Mouse (Mus musculus) heart, embryonic 14.5 days (tissue): ENCODE measurements around the gene Exoc6b. TPM values are rescaled to one million over a fixed set of nuclear protein-coding genes. Genes with fewer than 3 reads are reported as not detected.
A peak's percentile ranks its signal among the peaks of the same experiment; 100 is the strongest.
"Not testable (repeated sequence)": the region's sequence is repeated elsewhere in the genome, so short reads cannot be mapped to it uniquely, and the experiment has no call there.

Source experiments
- ATAC-seq: fragments of 200-750 bp; cut with Nextera tagmentation; 2 replicates; pipeline ENCODE4 v1.8.0; 2017; ENCODE audit warnings: low read depth, moderate TSS enrichment; ENCODE audit not compliant: insufficient number of reproducible peaks, insufficient read depth, low FRiP score
- H3K27ac ChIP-seq, 2 experiments: fragments of 200-500 bp in 1 of 2; fragments of 300-500 bp in 1 of 2; sonication (generic) in 1 of 2; replicated peaks in 1 of 2; 2 replicates each; pipeline ENCODE4 v1.5.1; 2012 to 2014; ENCODE audit warnings: low read depth in 2 of 2, low read length in 2 of 2, control low read depth in 1 of 2, mild to moderate bottlenecking in 1 of 2, mixed read lengths in 1 of 2; ENCODE audit not compliant: control insufficient read depth in 1 of 2, insufficient read depth in 1 of 2
- H3K27me3 ChIP-seq: fragments of 300-500 bp; sonication (generic); 2 replicates; pipeline ENCODE4 v1.6.1; 2014; ENCODE audit warnings: mild to moderate bottlenecking, low read length, control low read depth; ENCODE audit not compliant: control insufficient read depth, insufficient read depth
- H3K36me3 ChIP-seq: fragments of 300-500 bp; sonication (generic); 2 replicates; pipeline ENCODE4 v1.6.1; 2014; ENCODE audit warnings: mild to moderate bottlenecking, control low read depth, low read length, mixed read lengths; ENCODE audit not compliant: control insufficient read depth, insufficient read depth
- H3K4me1 ChIP-seq, 2 experiments: fragments of 200-500 bp in 1 of 2; fragments of 300-500 bp in 1 of 2; sonication (generic) in 1 of 2; 2 replicates each; pipeline ENCODE4 v1.6.1; 2012 to 2014; ENCODE audit warnings: low read length in 2 of 2, control low read depth in 1 of 2, mixed read lengths in 1 of 2; ENCODE audit not compliant: control insufficient read depth in 2 of 2, insufficient read depth in 2 of 2
- H3K4me2 ChIP-seq: fragments of 300-500 bp; sonication (generic); 2 replicates; pipeline ENCODE4 v1.6.1; 2014; ENCODE audit warnings: mild to moderate bottlenecking, low read length
- H3K4me3 ChIP-seq, 2 experiments: fragments of 200-500 bp in 1 of 2; fragments of 300-500 bp in 1 of 2; sonication (generic) in 1 of 2; 2 replicates each; pipeline ENCODE4 v1.5.1; 2012 to 2014; ENCODE audit warnings: low read length in 2 of 2, mild to moderate bottlenecking in 2 of 2, control low read depth in 1 of 2, low read depth in 1 of 2, moderate library complexity in 1 of 2; ENCODE audit not compliant: control insufficient read depth in 1 of 2, insufficient read depth in 1 of 2
- H3K9ac ChIP-seq: fragments of 300-500 bp; sonication (generic); 2 replicates; pipeline ENCODE4 v1.6.1; 2014; ENCODE audit warnings: mild to moderate bottlenecking, low read length
- H3K9me3 ChIP-seq: fragments of 300-500 bp; sonication (generic); 2 replicates; pipeline ENCODE4 v1.6.1; 2016; ENCODE audit warnings: low read length, control low read depth; ENCODE audit not compliant: control insufficient read depth
- WGBS: fragments of 180-500 bp; shearing (Covaris S2); extraction: QIAGEN DNeasy Blood & Tissue Kit; methylation state at CpG from one replicate; pipeline ENCODE4 v1.1.7; 2014; 5-methylcytosine and 5-hydroxymethylcytosine counted together
- polyA plus RNA-seq: library from polyadenylated mRNA; unstranded; fragments of >200 nt; fragmentation: Nextera tagmentation; extraction: Ambion mirVana; gene quantifications from 2 replicates; pipeline ENCODE4 v1.2.1, GENCODE M21; 2014

The Exoc6b gene
- polyA plus RNA-seq, 1 experiment from 2014 or later = 21.2 TPM

DNA sequence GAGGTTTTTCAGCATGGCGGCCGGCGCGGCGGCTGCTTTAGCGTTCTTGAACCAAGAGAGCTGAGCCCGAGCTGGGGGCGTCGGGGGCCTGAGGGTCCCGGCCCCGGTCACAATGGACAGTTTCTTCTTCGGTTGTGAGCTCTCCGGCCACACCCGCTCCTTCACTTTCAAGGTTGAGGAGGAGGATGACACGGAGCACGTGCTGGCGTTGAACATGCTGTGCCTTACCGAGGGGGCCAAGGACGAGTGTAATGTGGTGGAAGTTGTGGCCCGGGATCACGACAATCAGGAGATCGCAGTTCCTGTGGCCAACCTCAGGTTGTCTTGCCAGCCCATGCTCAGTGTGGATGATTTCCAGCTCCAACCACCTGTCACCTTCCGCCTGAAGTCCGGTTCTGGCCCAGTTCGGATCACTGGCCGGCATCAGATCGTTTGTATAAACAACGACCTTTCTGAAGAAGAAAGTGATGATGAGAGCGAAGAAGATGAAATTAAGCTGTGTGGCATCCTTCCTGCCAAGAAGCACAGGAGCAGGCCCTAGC, 6.9 kb upstream of the Exoc6b start:
- not testable (repeated sequence) for H3K4me2 ChIP-seq, H3K4me3 ChIP-seq, H3K27me3 ChIP-seq, H3K36me3 ChIP-seq, ATAC-seq, H3K9me3 ChIP-seq, H3K4me1 ChIP-seq, H3K27ac ChIP-seq, H3K9ac ChIP-seq
- WGBS = 82% methylated on average over 29 of the region's 29 CpGs

DNA sequence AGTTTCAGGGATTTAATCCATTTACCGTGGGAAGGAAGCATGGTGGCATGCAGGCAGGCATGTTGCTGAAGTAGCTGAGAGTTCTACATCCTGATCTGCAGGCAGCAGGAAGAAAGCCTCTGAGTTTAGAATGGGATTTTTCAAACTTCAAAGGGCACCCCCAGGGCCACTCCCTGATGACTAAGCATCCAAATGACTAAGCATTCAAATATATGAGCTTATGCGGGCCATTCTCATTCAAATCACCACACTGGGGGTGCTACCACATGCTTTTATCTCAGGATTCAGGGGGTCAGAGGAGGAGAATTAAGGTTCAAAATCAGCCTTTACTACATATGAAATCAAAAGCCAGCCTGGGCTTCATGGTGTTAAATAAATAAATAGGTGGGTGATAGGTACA, 5.7 kb upstream of the Exoc6b start:
- 25% methylated on average over 2 of the region's 2 CpGs for WGBS

DNA sequence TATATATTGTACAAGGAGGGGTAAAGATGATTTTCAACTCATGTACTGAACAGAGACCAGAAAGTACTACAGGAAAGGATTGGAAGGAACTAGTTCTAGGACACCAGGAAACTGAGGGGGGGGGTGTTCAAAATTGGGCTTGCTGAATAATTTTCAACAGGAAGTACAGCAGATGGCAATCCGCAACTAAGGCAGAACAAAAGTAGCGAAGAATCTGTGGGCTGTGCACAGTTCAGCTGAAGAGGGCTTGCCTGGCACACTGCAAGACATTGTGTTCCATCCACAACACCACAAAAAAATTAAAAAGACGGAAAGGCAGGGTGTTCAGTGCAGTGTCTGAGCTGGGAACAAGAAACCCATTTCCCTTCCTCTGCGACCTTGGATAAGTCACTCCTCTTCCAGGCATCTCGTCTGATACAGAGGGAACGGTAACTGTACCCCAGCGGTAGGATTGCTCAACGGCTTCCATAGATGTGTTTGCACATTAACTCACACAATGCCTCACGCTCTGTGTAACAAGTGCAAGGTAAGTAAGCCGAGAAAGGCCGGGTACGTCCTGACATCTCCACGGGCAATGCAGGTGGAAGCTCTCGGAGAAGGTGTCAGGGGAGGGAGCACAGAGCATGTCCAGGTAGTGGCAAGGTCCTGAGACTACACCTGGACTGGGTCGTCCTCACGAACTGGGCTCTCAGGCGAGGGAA, 841 bp downstream of the Exoc6b start:
- Histone ChIP-seq H3K36me3 (no peaks in the 10 kb centered on the region), H3K4me3 (peak overlapping the region; percentile 82 to 96), H3K9ac (peak overlapping the region; percentile 93), H3K27me3 (no peaks in the 10 kb centered on the region), H3K4me1 (peaks cover 7 to 10% of the 10 kb centered on the region in 2 experiments), H3K9me3 (no peaks in the 10 kb centered on the region), H3K27ac (peak overlapping the region in 1 of 2 experiments; percentile 70; a peak in 1 of 4 replicates), H3K4me2 (peak overlapping the region; percentile 91)
- 8% methylated on average over 17 of the region's 17 CpGs for WGBS
- ATAC-seq = peak; percentile 23; the same call in 1 of the 2 replicates

More for the DNA sequence above, 5.7 kb upstream of the Exoc6b start:
- H3K4me2 ChIP-seq = no peak overlapping the region
- no peak overlapping the region for H3K27ac ChIP-seq
- H3K4me3 ChIP-seq = no peak overlapping the region
- no peak for ATAC-seq
- no peaks in the 10 kb centered on the region for H3K36me3 ChIP-seq
- no peaks in the 10 kb centered on the region for H3K9me3 ChIP-seq
- no peak overlapping the region for H3K9ac ChIP-seq
- H3K4me1 ChIP-seq = no peaks in the 10 kb centered on the region
- no peaks in the 10 kb centered on the region for H3K27me3 ChIP-seq

DNA sequence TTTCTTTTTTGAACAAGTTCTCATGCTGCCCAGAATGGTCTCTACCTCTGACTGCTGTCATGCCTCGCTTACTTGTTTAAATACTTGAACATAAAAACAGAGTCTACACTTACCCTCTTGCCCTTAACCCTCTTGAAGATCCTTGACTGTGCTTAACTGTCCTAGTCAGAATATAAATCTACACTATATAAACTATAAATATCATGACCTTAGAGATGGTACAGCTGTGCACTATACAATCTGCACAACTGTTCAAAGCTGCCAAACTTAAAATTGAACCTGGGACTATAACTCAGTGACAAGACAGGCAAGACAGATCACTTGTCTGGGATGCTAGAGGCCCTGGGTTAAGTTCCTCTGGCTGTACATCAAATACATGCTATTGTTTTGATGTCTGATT, 11.7 kb downstream of the Exoc6b start:
- Histone ChIP-seq H3K27me3 (no peaks in the 10 kb centered on the region), H3K4me2 (no peak overlapping the region), H3K4me3 (no peak overlapping the region), H3K9ac (no peak overlapping the region), H3K4me1 (no peaks in the 10 kb centered on the region), H3K9me3 (no peaks in the 10 kb centered on the region), H3K36me3 (no peaks in the 10 kb centered on the region), H3K27ac (no peak overlapping the region)
- 83% methylated on average over 1 of the region's 1 CpGs for WGBS
- ATAC-seq = no peak

DNA sequence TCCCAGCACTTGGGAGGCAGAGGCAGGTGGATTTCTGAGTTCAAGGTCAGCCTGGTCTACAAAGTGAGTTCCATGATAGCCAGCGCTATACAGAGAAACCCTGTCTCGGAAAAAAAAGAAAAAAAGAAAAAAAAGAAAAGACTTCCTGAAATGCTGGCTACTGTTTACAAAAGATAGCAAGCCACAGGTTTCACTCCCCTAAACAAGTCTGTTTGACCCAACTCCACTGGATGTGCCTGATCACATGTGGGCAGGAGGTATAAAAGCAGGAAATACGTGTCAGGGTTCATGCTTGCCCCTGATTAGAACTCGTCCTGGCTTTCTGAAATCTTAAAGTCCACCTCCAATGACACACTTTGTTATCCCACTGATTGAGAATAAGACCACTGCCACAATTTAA, 18.2 kb downstream of the Exoc6b start:
- H3K9ac ChIP-seq = no peak overlapping the region
- no peak overlapping the region for H3K27ac ChIP-seq
- H3K4me2 ChIP-seq = no peak overlapping the region
- H3K4me3 ChIP-seq = no peak overlapping the region
- no peaks in the 10 kb centered on the region for H3K27me3 ChIP-seq
- no peaks in the 10 kb centered on the region for H3K9me3 ChIP-seq
- H3K4me1 ChIP-seq = no peaks in the 10 kb centered on the region
- ATAC-seq = no peak
- WGBS = 74% methylated on average over 4 of the region's 4 CpGs
- H3K36me3 ChIP-seq = no peaks in the 10 kb centered on the region

DNA sequence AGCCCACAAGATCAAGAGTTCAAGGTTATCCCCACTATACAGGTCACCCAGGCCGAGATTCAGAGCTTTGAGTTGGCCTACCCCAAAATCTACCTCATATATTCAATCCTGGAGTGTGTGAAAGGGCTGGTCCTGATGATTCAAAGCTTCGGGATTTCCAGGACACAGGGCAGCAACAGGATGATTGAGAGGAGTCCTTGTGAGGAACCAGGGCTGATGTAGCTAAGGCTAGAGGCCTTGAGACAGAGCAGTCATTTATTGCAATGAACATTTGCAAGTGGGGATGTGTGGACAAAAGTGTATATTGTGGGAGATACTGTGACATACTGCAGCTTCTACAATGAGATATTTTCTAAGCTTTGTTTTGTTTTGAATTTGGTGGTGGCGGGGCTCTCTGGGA, 22.8 kb downstream of the Exoc6b start:
- Histone ChIP-seq H3K9ac (no peak overlapping the region), H3K4me2 (no peak overlapping the region), H3K27ac (no peak overlapping the region), H3K4me1 (no peaks in the 10 kb centered on the region), H3K4me3 (no peak overlapping the region), H3K27me3 (no peaks in the 10 kb centered on the region), H3K9me3 (no peaks in the 10 kb centered on the region), H3K36me3 (no peaks in the 10 kb centered on the region)
- WGBS = 84% methylated on average over 3 of the region's 3 CpGs
- no peak for ATAC-seq

DNA sequence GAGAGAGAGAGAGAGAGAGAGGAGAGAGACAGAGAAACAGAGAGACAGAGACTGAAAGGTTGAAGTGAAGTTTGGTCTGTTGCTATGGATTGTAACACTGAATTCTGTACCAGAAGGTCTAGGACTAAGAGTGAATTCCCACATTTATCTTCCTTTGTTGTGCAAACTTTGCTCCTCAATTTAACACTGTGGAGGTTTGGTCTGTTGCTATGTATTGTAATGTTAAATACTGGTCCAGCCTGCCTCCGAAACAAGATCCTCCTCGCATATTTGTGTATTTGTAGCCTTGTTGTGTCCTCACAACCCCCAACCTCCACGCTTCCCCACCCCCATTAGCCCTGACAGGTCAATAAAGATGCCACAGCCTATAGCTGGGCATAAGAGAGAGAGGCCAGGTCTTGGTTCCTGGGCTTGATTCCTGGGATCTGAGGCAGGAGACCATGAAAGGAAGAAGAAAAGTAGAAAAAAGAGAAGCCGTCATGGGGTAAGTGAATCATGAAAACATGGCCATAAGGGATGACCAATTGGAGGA, 24.6 kb downstream of the Exoc6b start:
- ATAC-seq = no peak
- Histone ChIP-seq H3K4me1 (no peaks in the 10 kb centered on the region), H3K36me3 (no peaks in the 10 kb centered on the region), H3K27ac (no peak overlapping the region), H3K4me2 (no peak overlapping the region), H3K9me3 (no peaks in the 10 kb centered on the region), H3K27me3 (no peaks in the 10 kb centered on the region), H3K9ac (no peak overlapping the region), H3K4me3 (no peak overlapping the region)
- 76% methylated on average over 4 of the region's 4 CpGs for WGBS
